Mouse (Mus musculus): ENCODE data around the gene Grb2. TPM values are rescaled to one million over a fixed set of nuclear protein-coding genes. Genes with fewer than 3 reads are reported as not detected.

Grb2 gene
- polyA plus RNA-seq, 1 experiment from 2014 or later = 193 TPM

GRCm38 (mm10) chr11:115716410-115717338, 8.3 kb upstream of the Grb2 start:
- 80% methylated on average over 15 of the region's 15 CpGs for WGBS
- ATAC-seq = no peak

DNA sequence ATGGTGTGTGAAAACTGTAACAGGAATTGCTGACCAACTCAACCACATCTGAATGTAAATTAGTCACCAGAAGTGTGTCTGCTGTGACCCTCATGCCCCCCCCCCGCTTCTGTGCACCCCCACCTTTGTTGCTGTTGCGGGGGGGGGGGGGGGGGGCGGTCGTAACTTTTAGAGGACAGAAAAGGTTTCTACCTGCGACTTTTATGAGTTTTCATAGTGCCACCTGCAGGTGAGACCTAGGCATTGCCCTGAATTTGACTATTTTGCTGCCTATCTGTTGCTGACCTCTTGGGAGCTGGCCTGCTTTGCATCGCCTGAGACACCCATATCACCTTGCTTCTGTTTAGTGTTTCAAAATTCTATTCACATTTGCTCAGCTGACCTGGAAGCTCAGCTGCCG, 6.1 kb upstream of the Grb2 start:
- ATAC-seq = no peak
- H3K36me3 ChIP-seq (ENCODE audit: control insufficient read depth, insufficient read depth, low read length) = no peaks in the 10 kb centered on the region
- no peaks in the 10 kb centered on the region for H3K9me3 ChIP-seq (ENCODE audit: control insufficient read depth, low read length)
- H3K4me2 ChIP-seq (ENCODE audit: low read length) = no peak overlapping the region
- WGBS = 6% methylated on average over 6 of the region's 7 CpGs
- H3K4me1 ChIP-seq (ENCODE audit: control insufficient read depth, insufficient read depth, low read depth, low read length) = peaks cover 7% of the 10 kb centered on the region
- H3K27ac ChIP-seq (ENCODE audit: low read depth, low read length) = no peak overlapping the region
- H3K9ac ChIP-seq (ENCODE audit: low read depth, low read length) = no peak overlapping the region
- no peaks in the 10 kb centered on the region; the same call in 1 of the 2 replicates for H3K27me3 ChIP-seq (replicated peaks; ENCODE audit: control insufficient read depth, insufficient read depth, low read length)
- no peak overlapping the region for H3K4me3 ChIP-seq (ENCODE audit: low read length)

More at GRCm38 (mm10) chr11:115716410-115717338, 8.3 kb upstream of the Grb2 start:
- no peak overlapping the region for H3K27ac ChIP-seq (ENCODE audit: low read depth, low read length)
- H3K4me2 ChIP-seq (ENCODE audit: low read length) = no peak overlapping the region
- no peaks in the 10 kb centered on the region; the same call in 1 of the 2 replicates for H3K27me3 ChIP-seq (replicated peaks; ENCODE audit: control insufficient read depth, insufficient read depth, low read length)
- no peaks in the 10 kb centered on the region for H3K9me3 ChIP-seq (ENCODE audit: control insufficient read depth, low read length)
- no peaks in the 10 kb centered on the region for H3K36me3 ChIP-seq (ENCODE audit: control insufficient read depth, insufficient read depth, low read length)
- no peaks in the 10 kb centered on the region for H3K4me1 ChIP-seq (ENCODE audit: control insufficient read depth, insufficient read depth, low read depth, low read length)
- H3K9ac ChIP-seq (ENCODE audit: low read depth, low read length) = no peak overlapping the region
- no peak overlapping the region for H3K4me3 ChIP-seq (ENCODE audit: low read length)

- Histone ChIP-seq H3K27me3 (replicated peaks; ENCODE audit: control insufficient read depth, insufficient read depth, low read length) (no peaks in the 10 kb centered on the region; the same call in 1 of the 2 replicates), H3K36me3 (ENCODE audit: control insufficient read depth, insufficient read depth, low read length) (no peaks in the 10 kb centered on the region), H3K9ac (ENCODE audit: low read depth, low read length) (no peak overlapping the region), H3K4me2 (ENCODE audit: low read length) (no peak overlapping the region), H3K4me1 (ENCODE audit: control insufficient read depth, insufficient read depth, low read depth, low read length) (peaks cover 9% of the 10 kb centered on the region), H3K9me3 (ENCODE audit: control insufficient read depth, low read length) (no peaks in the 10 kb centered on the region), H3K27ac (ENCODE audit: low read depth, low read length) (no peak overlapping the region), H3K4me3 (ENCODE audit: low read length) (no peak overlapping the region)
- 96% methylated on average over 3 of the region's 3 CpGs for WGBS
- ATAC-seq = no peak
These were observed 5.0 kb upstream of the Grb2 start for GRCm38 (mm10) chr11:115713447-115713846.

DNA sequence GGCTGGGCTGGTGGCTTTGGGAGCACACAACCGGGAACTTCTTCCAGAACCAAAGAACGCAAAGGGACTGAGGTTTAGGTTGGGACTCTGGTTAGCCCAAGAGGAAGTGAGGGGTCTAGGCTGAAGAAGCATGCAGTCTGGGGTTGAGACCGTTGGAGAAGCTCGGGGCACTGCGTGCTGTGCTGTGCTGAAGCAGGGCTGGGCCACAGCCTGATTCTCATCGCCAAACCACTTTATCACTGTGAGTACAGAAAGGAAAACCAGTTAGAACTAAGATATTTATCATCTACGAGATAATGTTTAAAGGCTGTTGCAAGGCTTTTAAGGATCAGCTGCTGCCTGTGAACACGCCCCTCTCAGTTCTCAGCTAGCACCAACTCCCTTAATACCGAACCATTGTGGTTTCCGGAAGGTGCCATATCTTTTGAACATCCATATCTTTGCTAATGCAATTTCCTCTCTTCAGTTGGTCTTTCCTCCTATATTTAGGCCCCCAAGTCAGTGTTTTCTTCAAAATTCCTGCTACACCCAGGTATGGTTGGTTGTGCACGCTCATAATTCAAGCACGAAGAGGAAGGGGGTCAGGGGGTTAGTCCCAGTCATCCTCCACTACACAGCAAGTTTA, 4.4 kb upstream of the Grb2 start:
- H3K4me2 ChIP-seq (ENCODE audit: low read length) = no peak overlapping the region

DNA sequence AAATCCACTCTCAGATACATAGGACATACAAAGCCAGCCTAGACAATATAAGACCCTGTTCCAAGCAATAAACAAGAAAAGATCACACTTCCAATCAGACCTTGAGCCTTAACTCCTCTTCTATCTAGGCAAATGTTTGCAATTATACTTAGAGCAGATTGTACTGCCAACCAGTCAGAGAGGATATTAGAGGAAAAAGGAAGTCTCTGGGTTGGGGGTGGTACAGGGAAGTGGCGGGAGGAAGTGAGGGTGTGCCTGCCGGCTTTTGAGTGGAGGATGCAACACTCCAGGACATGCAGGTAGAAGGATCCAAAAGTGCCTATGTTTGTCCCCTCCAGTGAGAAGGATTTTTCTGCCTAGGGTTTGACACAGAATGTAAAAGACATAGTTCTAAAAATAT, 3.9 kb upstream of the Grb2 start:
- Histone ChIP-seq H3K4me2 (ENCODE audit: low read length) (no peak overlapping the region), H3K9me3 (ENCODE audit: control insufficient read depth, low read length) (no peaks in the 10 kb centered on the region), H3K27me3 (replicated peaks; ENCODE audit: control insufficient read depth, insufficient read depth, low read length) (no peaks in the 10 kb centered on the region; the same call in 1 of the 2 replicates), H3K4me1 (ENCODE audit: control insufficient read depth, insufficient read depth, low read depth, low read length) (peaks cover 9% of the 10 kb centered on the region), H3K4me3 (ENCODE audit: low read length) (no peak overlapping the region), H3K9ac (ENCODE audit: low read depth, low read length) (no peak overlapping the region), H3K36me3 (ENCODE audit: control insufficient read depth, insufficient read depth, low read length) (no peaks in the 10 kb centered on the region), H3K27ac (ENCODE audit: low read depth, low read length) (no peak overlapping the region)
- 62% methylated on average over 2 of the region's 2 CpGs for WGBS
- no peak for ATAC-seq

More for the DNA sequence above, 4.4 kb upstream of the Grb2 start:
- Histone ChIP-seq H3K27ac (ENCODE audit: low read depth, low read length) (no peak overlapping the region), H3K4me1 (ENCODE audit: control insufficient read depth, insufficient read depth, low read depth, low read length) (peaks cover 9% of the 10 kb centered on the region), H3K9me3 (ENCODE audit: control insufficient read depth, low read length) (no peaks in the 10 kb centered on the region), H3K36me3 (ENCODE audit: control insufficient read depth, insufficient read depth, low read length) (no peaks in the 10 kb centered on the region), H3K9ac (ENCODE audit: low read depth, low read length) (no peak overlapping the region), H3K4me3 (ENCODE audit: low read length) (no peak overlapping the region), H3K27me3 (replicated peaks; ENCODE audit: control insufficient read depth, insufficient read depth, low read length) (no peaks in the 10 kb centered on the region; the same call in 1 of the 2 replicates)
- 81% methylated on average over 12 of the region's 12 CpGs for WGBS
- ATAC-seq = no peak

DNA sequence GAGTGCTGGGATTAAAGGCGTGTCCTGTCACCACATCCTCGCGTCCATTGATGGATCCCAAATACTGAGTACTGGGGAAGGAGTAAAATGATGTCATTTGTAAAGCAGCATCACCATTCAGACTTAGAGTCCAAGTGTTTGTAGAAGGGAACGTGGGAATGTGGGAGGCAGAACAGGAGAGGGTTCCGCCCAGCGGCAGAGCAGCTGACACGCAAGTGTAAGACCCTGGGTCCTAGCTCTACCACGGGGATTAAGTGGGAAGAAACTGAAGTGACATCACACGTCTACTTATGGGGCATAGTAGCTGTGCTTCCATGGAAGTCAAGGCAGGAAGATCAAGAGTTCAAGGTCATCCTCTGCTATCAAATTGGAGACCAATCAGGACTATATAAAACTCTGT, 2.7 kb upstream of the Grb2 start:
- Histone ChIP-seq H3K36me3 (ENCODE audit: control insufficient read depth, insufficient read depth, low read length) (no peaks in the 10 kb centered on the region), H3K4me2 (ENCODE audit: low read length) (no peak overlapping the region), H3K9ac (ENCODE audit: low read depth, low read length) (no peak overlapping the region), H3K27ac (ENCODE audit: low read depth, low read length) (no peak overlapping the region), H3K4me1 (ENCODE audit: control insufficient read depth, insufficient read depth, low read depth, low read length) (peaks cover 18% of the 10 kb centered on the region), H3K27me3 (replicated peaks; ENCODE audit: control insufficient read depth, insufficient read depth, low read length) (no peaks in the 10 kb centered on the region; the same call in 1 of the 2 replicates), H3K9me3 (ENCODE audit: control insufficient read depth, low read length) (no peaks in the 10 kb centered on the region), H3K4me3 (ENCODE audit: low read length) (no peak overlapping the region)
- 84% methylated on average over 9 of the region's 9 CpGs for WGBS
- no peak for ATAC-seq

DNA sequence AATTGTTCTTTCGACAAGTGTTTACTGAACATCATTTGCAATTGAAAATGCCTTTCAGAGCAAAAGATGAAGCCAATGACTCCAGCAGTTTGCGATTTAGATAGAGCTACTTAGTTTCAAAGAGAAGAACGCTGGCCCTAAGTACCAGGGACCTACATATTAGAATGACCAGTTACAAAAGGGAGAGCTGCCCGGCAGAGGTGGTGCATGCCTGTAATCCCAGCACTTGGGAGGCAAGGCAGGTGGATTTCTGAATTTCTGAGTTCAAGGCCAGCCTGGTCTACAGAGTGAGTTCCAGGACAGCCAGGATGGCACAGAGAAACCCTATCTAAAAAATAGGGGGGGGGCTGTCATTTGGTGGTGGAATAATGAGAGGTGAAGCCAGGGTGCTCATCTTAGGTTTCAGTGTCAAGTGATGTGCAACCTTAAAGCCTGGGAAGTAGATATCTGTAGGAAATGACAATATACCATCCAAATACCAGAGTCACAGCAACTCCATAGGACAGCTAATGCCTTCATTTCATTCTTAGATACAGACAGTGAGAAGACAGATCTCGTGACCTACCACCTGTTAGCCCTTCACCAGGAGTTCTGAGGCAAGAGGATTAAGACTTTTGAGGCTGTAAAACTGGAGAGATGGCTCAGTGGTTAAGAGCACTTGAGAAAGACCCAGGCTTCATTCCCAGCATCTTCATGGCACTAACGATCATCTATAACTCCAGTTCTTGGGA, 1.6 kb upstream of the Grb2 start:
- Histone ChIP-seq H3K9ac (ENCODE audit: low read depth, low read length) (peak overlapping the region; percentile 62; the same call in 1 of the 2 replicates), H3K9me3 (ENCODE audit: control insufficient read depth, low read length) (no peaks in the 10 kb centered on the region), H3K27ac (ENCODE audit: low read depth, low read length) (peak overlapping the region; percentile 85), H3K4me1 (ENCODE audit: control insufficient read depth, insufficient read depth, low read depth, low read length) (peaks cover 18% of the 10 kb centered on the region), H3K4me3 (ENCODE audit: low read length) (peak overlapping the region; percentile 99), H3K36me3 (ENCODE audit: control insufficient read depth, insufficient read depth, low read length) (no peaks in the 10 kb centered on the region), H3K4me2 (ENCODE audit: low read length) (peak overlapping the region; percentile 85), H3K27me3 (replicated peaks; ENCODE audit: control insufficient read depth, insufficient read depth, low read length) (no peaks in the 10 kb centered on the region; the same call in 1 of the 2 replicates)
- ATAC-seq = no peak
- WGBS = 56% methylated on average over 6 of the region's 6 CpGs

- WGBS = under 1% methylated on average over 23 of the region's 23 CpGs
- Histone ChIP-seq H3K27me3 (replicated peaks; ENCODE audit: control insufficient read depth, insufficient read depth, low read length) (no peaks in the 10 kb centered on the region; the same call in 1 of the 2 replicates), H3K4me3 (ENCODE audit: low read length) (peak overlapping the region; percentile 99), H3K4me2 (ENCODE audit: low read length) (peak overlapping the region; percentile 85), H3K9me3 (ENCODE audit: control insufficient read depth, low read length) (no peaks in the 10 kb centered on the region), H3K27ac (ENCODE audit: low read depth, low read length) (peak overlapping the region; percentile 85), H3K36me3 (ENCODE audit: control insufficient read depth, insufficient read depth, low read length) (no peaks in the 10 kb centered on the region), H3K4me1 (ENCODE audit: control insufficient read depth, insufficient read depth, low read depth, low read length) (peaks cover 18% of the 10 kb centered on the region), H3K9ac (ENCODE audit: low read depth, low read length) (peak overlapping the region; percentile 62)
- peak; percentile 83 for ATAC-seq
These were observed 795 bp upstream of the Grb2 start for GRCm38 (mm10) chr11:115708956-115709828.
